8 mouse cellular contexts compared by ENCODE assay signal in genomic region chr2:158556225-158556624, GRCm38 (mm10). TPM values are rescaled to one million over a fixed set of nuclear protein-coding genes. Genes with fewer than 3 reads are reported as not detected.
DNase-seq lines count a peak whose midpoint lies in the region; ATAC-seq and TF ChIP-seq lines count a peak whose summit lies in the region.

No protein-coding gene starts in this region.

- no peak overlapping the region for H3K27ac ChIP-seq in bone marrow macrophage, adult 2 months (ENCODE audit: insufficient read depth, low read depth, low read length)
- H3K27ac ChIP-seq in embryonic fibroblast, embryonic 13.5 days (ENCODE audit: insufficient read depth, low read length) = no peak overlapping the region
- H3K27ac ChIP-seq in heart, embryonic 13.5 days (replicated peaks) = no peak overlapping the region
- no peak overlapping the region for H3K27ac ChIP-seq in liver, embryonic 12.5 days
- no peak overlapping the region for H3K27ac ChIP-seq in stomach, embryonic 16.5 days (ENCODE audit: low read length)

- peak; percentile 70 for DNase-seq in A20 (ENCODE audit: low read depth, low spot score)
- peak; percentile 81 for DNase-seq in kidney, postnatal 10 days
- DNase-seq in natural killer cell, adult 2 months (ENCODE audit: low spot score in 2 of 2) = peak; percentile 51 to 67

- peaks cover 50% of the 10 kb centered on the region for H3K27me3 ChIP-seq in heart, embryonic 13.5 days (replicated peaks)
- H3K27me3 ChIP-seq in liver, embryonic 12.5 days (replicated peaks) = peaks cover 60% of the 10 kb centered on the region
- peaks cover 20% of the 10 kb centered on the region for H3K27me3 ChIP-seq in stomach, embryonic 16.5 days (ENCODE audit: control insufficient read depth, insufficient read depth, low read length)

- TF ChIP-seq CTCF in bone marrow macrophage, adult 2 months (IDR thresholded peaks at IDR 0.05; ENCODE audit: low read depth, low read length) = peak; percentile 81
- peak; percentile 59 for TF ChIP-seq CTCF in embryonic fibroblast, embryonic 13.5 days (IDR thresholded peaks at IDR 0.05; ENCODE audit: borderline replicate concordance, insufficient read depth, low read length)

- no peaks in the 10 kb centered on the region for H3K36me3 ChIP-seq in heart, embryonic 13.5 days
- no peaks in the 10 kb centered on the region for H3K36me3 ChIP-seq in liver, embryonic 12.5 days
- no peaks in the 10 kb centered on the region for H3K36me3 ChIP-seq in stomach, embryonic 16.5 days (ENCODE audit: control insufficient read depth, insufficient read depth, low read length)

- H3K4me1 ChIP-seq in bone marrow macrophage, adult 2 months (ENCODE audit: control insufficient read depth, insufficient read depth, low read length) = peaks cover 3% of the 10 kb centered on the region; the same call in 1 of the 2 replicates
- H3K4me1 ChIP-seq in embryonic fibroblast, embryonic 13.5 days (ENCODE audit: control insufficient read depth, insufficient read depth, low read length) = no peaks in the 10 kb centered on the region
- H3K4me1 ChIP-seq in heart, embryonic 13.5 days = peaks cover 14% of the 10 kb centered on the region
- peaks cover 13% of the 10 kb centered on the region for H3K4me1 ChIP-seq in liver, embryonic 12.5 days
- H3K4me1 ChIP-seq in stomach, embryonic 16.5 days (ENCODE audit: control insufficient read depth, insufficient read depth, low read length) = peaks cover 5% of the 10 kb centered on the region; the same call in 1 of the 2 replicates

- H3K9ac ChIP-seq in heart, embryonic 13.5 days = no peak overlapping the region
- H3K9ac ChIP-seq in liver, embryonic 12.5 days = no peak overlapping the region
- H3K9ac ChIP-seq in stomach, embryonic 16.5 days (ENCODE audit: low read length) = no peak overlapping the region

- TF ChIP-seq POLR2A in bone marrow macrophage, adult 2 months (IDR thresholded peaks at IDR 0.05; ENCODE audit: borderline replicate concordance, low read depth, low read length) = no peak
- TF ChIP-seq POLR2A in embryonic fibroblast, embryonic 13.5 days (IDR thresholded peaks at IDR 0.05; ENCODE audit: low read depth, low read length) = no peak

- no peaks in the 10 kb centered on the region for H3K9me3 ChIP-seq in heart, embryonic 13.5 days
- peaks cover 3% of the 10 kb centered on the region; the same call in 1 of the 2 replicates for H3K9me3 ChIP-seq in liver, embryonic 12.5 days (replicated peaks)
- H3K9me3 ChIP-seq in stomach, embryonic 16.5 days (replicated peaks; ENCODE audit: control insufficient read depth, low read length) = no peaks in the 10 kb centered on the region

- peak overlapping the region; percentile 67 for H3K4me2 ChIP-seq in heart, embryonic 13.5 days
- peak overlapping the region; percentile 54 for H3K4me2 ChIP-seq in liver, embryonic 12.5 days
- H3K4me2 ChIP-seq in stomach, embryonic 16.5 days (ENCODE audit: low read depth, low read length) = peak overlapping the region; percentile 34

- 4% methylated on average over 20 of the region's 20 CpGs for WGBS in heart, embryonic 13.5 days
- 1% methylated on average over 20 of the region's 20 CpGs for WGBS in liver, embryonic 12.5 days (ENCODE audit: insufficient replicate concordance)
- WGBS in stomach, embryonic 16.5 days = 2% methylated on average over 20 of the region's 20 CpGs

- H3K4me3 ChIP-seq in bone marrow macrophage, adult 2 months (ENCODE audit: insufficient read depth, low read length) = peak overlapping the region; percentile 26
- no peak overlapping the region for H3K4me3 ChIP-seq in embryonic fibroblast, embryonic 13.5 days (ENCODE audit: insufficient read depth, low read length)
- peak overlapping the region; percentile 39 for H3K4me3 ChIP-seq in heart, embryonic 13.5 days
- H3K4me3 ChIP-seq in liver, embryonic 12.5 days = peak overlapping the region; percentile 32
- peak overlapping the region; percentile 15; the same call in 1 of the 2 replicates for H3K4me3 ChIP-seq in stomach, embryonic 16.5 days (replicated peaks; ENCODE audit: low read length)

- no peak for ATAC-seq in heart, embryonic 13.5 days (ENCODE audit: extremely low read depth, insufficient number of reproducible peaks, low FRiP score, low TSS enrichment)
- ATAC-seq in liver, embryonic 12.5 days = 0 out of 2 replicates have a peak, but pooled peaks have one; percentile 16
- ATAC-seq in stomach, embryonic 16.5 days (ENCODE audit: insufficient read depth, low FRiP score) = no peak

RNA-seq across cellular contexts. Expression of gene Arhgap40, which starts 43.6 kb away (rescaled TPM):
- polyA plus RNA-seq in bone marrow macrophage, adult 2 months (2012; ENCODE audit: insufficient read depth, insufficient read length, missing spikeins) = not detected in 2 replicates
- polyA plus RNA-seq in embryonic fibroblast, embryonic 13.5 days (2011; ENCODE audit: insufficient read length, low read depth, missing spikeins) = not detected in 2 replicates
- not detected in 2 replicates for polyA plus RNA-seq in heart, embryonic 13.5 days (2015; fragmentation: Nextera tagmentation; extraction: Ambion mirVana)
- polyA plus RNA-seq in liver, embryonic 12.5 days (2016; fragmentation: Nextera tagmentation; extraction: Ambion mirVana) = not detected in 2 replicates
- polyA plus RNA-seq in stomach, embryonic 16.5 days (2015; fragmentation: Nextera tagmentation; extraction: Ambion mirVana) = 8.3 and 9.3 TPM in 2 replicates

RNA-seq across cellular contexts. Expression of gene Adig, which starts 53.8 kb away (rescaled TPM):
- polyA plus RNA-seq in bone marrow macrophage, adult 2 months (2012; ENCODE audit: insufficient read depth, insufficient read length, missing spikeins) = not detected in 2 replicates
- not detected in 2 replicates for polyA plus RNA-seq in embryonic fibroblast, embryonic 13.5 days (2011; ENCODE audit: insufficient read length, low read depth, missing spikeins)
- polyA plus RNA-seq in heart, embryonic 13.5 days (2015; fragmentation: Nextera tagmentation; extraction: Ambion mirVana) = not detected in 2 replicates
- polyA plus RNA-seq in liver, embryonic 12.5 days (2016; fragmentation: Nextera tagmentation; extraction: Ambion mirVana) = not detected in 2 replicates
- polyA plus RNA-seq in stomach, embryonic 16.5 days (2015; fragmentation: Nextera tagmentation; extraction: Ambion mirVana) = 1.9 and 3.8 TPM in 2 replicates

RNA-seq across cellular contexts. Expression of gene Slc32a1, which starts 54.3 kb away (rescaled TPM):
- polyA plus RNA-seq in bone marrow macrophage, adult 2 months (2012; ENCODE audit: insufficient read depth, insufficient read length, missing spikeins) = not detected in 2 replicates
- not detected in 2 replicates for polyA plus RNA-seq in embryonic fibroblast, embryonic 13.5 days (2011; ENCODE audit: insufficient read length, low read depth, missing spikeins)
- polyA plus RNA-seq in heart, embryonic 13.5 days (2015; fragmentation: Nextera tagmentation; extraction: Ambion mirVana) = not detected in 2 replicates
- polyA plus RNA-seq in liver, embryonic 12.5 days (2016; fragmentation: Nextera tagmentation; extraction: Ambion mirVana) = not detected in 2 replicates
- not detected in 2 replicates for polyA plus RNA-seq in stomach, embryonic 16.5 days (2015; fragmentation: Nextera tagmentation; extraction: Ambion mirVana)
